Mouse (Mus musculus): ENCODE data around the gene Usp39.

The Usp39 gene

GRCm38 (mm10) chr6:72348411-72348810, 3.4 kb upstream of the Usp39 start:
- DNase-seq = peak in 1 of 2 experiments; percentile 25

DNA sequence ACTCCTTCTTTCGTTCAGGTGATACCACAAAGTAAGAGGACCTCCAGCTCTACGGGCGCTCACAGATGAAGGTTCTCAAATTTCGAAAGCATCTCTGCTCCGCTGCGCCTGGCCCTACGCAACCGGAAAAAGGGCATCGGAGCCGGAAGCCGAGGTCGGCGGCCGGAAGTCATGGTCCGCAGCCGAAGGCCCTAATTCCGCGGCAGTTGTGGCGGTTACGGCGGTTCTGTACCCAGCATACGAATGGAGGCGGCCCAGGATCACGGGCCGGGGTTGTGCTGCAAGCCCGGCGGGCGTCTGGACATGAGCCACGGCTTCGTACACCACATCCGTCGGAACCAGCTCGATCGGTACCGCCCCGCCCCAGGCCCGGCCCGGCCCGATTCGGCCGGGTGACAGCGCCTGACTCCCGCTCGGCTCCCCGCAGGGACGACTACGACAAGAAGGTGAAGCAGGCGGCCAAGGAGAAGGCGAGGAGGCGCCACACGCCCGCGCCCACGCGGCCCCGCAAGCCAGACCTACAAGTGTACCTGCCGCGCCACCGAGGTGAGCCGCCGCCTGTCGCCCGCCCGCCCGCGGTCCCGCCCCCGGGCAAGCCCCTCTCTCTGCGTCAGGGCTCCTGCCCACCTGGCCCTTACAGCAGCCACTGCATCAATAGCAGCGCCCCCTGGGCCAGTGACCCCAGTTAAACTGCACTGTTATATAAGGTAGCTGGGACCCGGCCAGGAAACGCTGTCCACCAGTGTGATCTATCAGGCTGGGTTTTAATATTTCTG, 2.4 kb upstream of the Usp39 start, which contains the start of gene 0610030E20Rik:
Gene 0610030E20Rik (plus strand): TSS at position 152 of the 776 bp plus-strand sequence.
- DNase-seq = peak; percentile 85 to 90

DNA sequence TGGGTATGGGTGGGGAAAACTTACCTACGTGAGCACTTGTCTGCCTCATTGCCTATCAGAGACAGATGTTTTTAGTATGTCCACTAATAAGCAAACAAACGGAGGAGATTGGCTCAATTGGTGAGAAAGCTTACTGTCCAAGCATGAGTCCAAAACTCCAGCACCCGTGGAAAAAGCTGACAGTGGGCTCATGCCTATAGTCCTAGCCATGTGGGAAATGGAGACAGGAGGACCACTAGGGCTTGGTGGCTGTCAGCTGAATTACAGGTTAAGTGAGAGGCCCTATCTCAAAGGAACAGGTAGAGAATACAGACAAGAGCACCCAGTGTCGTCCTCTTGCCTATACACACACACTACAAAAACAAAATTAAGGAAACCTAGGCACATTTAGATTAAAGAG, 1.3 kb upstream of the Usp39 start:
- DNase-seq = no peak

DNA sequence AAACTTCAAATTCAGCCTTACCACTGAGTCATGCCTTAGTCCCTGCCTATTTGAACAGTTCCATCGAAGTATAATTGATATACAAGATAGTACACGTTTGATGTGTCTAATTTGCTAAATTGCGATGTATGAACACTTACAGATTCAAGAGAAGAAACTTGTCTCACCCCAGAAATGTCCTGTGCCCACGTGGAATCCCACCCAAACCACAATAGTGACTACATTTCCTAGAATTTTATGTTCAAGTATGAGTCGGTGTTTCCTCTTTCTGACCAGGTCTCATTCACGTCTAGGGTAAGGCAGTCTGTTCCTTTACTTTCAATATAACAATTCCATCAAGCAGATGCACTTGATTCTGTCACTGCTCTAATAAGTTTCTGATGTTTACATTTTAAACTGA, 649 bp upstream of the Usp39 start:
- no peak for DNase-seq

DNA sequence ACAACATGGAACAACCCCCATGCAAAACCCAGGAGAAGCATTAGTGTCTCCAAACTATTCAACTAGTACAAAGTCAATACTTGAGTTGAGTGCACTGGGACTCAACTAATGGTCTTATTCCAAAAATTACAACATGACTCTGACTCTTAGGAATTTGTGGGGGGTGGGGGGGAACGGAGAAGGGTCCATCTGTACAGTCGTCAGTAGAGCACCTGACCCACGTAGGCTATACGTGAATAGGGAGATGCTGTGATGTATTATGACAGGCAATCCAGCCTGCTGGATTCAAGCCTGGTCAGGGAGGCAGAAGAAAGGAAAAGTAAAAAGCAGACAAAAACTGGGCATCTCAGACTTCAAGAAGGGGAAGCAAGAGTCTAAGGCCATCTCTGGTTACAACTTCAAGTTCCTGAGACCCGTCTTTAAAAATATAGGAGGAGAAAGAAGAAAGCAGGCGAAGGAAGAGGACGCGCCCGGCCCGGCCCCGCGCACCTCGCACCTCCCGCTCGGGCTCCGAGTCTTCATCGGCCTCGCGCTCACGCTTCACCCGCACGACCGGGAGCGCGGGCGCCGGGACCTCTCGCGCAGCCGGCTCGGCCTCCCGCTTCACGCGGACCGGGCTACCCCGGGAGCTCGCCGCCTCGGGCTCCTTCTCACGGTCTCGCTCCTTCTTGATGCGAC, 449 bp downstream of the Usp39 start:
- no peak for DNase-seq

- no peak for DNase-seq
Observed at GRCm38 (mm10) chr6:72340481-72340880, 4.5 kb downstream of the Usp39 start.

DNA sequence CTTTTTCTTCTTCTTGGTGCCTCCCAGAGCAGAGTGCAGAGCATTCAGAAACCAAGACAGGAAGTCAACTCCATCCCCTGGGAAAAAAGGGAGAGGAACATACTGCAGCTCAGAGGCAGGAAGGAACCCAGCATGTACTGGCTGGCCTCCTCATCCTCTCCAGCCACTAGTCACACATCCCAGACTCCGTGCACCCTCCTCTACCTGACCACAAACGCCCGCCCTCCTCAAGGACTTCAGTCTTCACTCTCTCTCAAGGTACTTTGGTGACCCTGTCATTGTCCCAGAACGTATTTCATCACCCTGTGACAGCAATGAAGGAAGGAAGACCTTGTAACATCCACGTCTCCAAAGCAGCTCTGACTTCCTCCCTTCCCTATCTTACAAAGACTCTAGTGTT, 11.9 kb downstream of the Usp39 start:
- no peak for DNase-seq

GRCm38 (mm10) chr6:72330133-72330532, 14.9 kb downstream of the Usp39 start:
- DNase-seq = no peak

- DNase-seq = no peak
Observed at GRCm38 (mm10) chr6:72329019-72329418, 16.0 kb downstream of the Usp39 start.

GRCm38 (mm10) chr6:72326274-72326673, 18.7 kb downstream of the Usp39 start:
- DNase-seq = no peak

GRCm38 (mm10) chr6:72323786-72324508, 21.0 kb downstream of the Usp39 start:
- no peak for DNase-seq

DNA sequence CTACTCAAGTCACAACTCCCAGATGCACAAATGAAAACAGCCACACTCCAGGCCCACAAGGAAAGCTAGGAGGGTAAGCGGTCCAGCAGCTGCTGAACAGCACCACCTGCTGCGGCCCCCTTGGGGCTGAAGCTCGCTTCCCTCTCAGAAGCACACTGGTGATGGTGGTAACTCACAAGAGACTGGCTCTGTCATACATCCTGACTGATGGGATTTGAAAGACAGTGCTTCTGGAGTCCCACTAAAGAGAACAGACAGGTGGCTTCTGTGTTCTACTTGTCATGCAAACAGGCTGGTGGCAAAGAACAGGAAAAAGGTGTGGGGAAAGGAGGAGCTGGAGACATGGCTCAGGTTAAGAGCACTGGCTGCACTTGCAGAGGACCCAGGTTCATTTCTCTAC, 22.0 kb downstream of the Usp39 start:
- no peak for DNase-seq

DNA sequence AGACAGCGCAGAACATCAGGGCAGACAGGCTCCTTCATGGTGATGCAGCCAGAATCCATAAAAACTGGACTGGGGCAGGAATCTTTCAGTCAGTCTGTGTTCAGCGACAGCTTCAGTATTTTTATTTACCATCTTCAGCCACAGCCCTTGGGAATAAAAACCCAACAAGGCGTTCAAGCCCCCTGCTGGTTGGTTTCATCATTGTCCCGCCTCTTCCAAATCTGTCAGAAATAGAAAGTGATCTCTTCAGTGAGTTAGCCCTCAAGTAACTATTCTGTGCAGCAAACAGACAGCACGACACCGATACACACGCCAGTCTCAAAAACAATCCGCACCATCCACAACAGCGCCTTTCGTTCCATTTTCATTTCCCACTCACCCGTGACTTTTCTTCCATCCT, 26.0 kb downstream of the Usp39 start:
- DNase-seq = no peak

- no peak for DNase-seq
Observed at GRCm38 (mm10) chr6:72318440-72318839, 26.5 kb downstream of the Usp39 start.

- no peak for DNase-seq
Observed at GRCm38 (mm10) chr6:72316044-72316443, 28.9 kb downstream of the Usp39 start.

GRCm38 (mm10) chr6:72315384-72315783, 29.6 kb downstream of the Usp39 start:
- no peak for DNase-seq

GRCm38 (mm10) chr6:72313124-72313867, 31.7 kb downstream of the Usp39 start:
- DNase-seq = no peak

- DNase-seq = no peak
Observed at GRCm38 (mm10) chr6:72312198-72312597, 32.8 kb downstream of the Usp39 start.

- no peak for DNase-seq
Observed at GRCm38 (mm10) chr6:72303510-72303909, 41.5 kb downstream of the Usp39 start.

DNA sequence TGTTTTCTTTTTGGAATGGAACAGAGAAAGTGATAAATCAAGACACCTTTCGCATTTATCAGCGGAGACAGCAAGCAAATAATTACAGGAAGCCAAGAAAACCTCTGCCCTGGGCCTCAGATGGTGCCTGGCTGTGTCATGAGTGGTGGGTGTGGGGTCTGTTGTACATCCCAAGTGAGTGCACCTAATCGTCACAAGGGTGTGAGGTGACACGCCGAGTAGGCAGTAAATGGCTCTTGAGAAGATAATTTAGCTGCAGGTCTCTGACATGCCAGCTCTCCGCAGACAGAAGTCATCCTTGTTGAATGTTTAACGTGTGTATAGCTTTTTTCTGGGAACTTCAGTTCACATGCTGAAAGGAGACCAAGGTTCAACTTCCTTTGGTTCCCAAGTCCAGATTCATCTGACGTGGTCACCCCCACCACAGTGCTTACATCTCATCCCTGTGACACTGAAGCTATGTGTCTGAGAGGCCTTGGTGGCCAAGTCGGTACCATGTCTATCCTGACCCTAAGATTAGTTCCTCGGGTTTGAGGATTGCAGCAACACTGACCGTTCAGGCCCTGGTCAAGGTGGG, 42.5 kb downstream of the Usp39 start:
- DNase-seq = no peak

DNA sequence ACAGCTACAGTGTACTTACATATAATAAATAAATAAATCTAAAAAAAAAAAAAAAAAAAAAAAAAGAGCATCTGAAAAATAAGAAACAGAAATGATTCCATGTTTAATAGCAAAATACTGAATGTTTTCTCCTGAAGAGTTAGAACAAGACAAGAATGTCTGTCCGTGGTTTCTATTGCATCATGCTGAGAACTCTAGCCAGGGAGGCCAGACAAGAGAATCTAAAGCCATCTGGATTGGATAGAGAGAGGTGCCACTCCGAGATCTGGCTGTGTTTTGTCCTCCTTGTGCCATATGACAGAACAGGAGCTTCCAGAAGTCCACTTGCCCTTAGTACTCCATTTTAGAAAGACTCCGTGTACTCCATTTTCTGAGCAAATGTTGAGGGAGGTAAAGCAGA, 47.2 kb downstream of the Usp39 start:
- peak; percentile 39 to 41 for DNase-seq

- DNase-seq = no peak
Observed at GRCm38 (mm10) chr6:72292972-72293651, 51.9 kb downstream of the Usp39 start.

All from cerebellum, postnatal 14 days (tissue).